Mouse (Mus musculus): ENCODE data around the gene Gm26661. TPM values are rescaled to one million over a fixed set of nuclear protein-coding genes. Genes with fewer than 3 reads are reported as not detected.

The Gm26661 gene
- total RNA-seq (2023), result not detected

DNA sequence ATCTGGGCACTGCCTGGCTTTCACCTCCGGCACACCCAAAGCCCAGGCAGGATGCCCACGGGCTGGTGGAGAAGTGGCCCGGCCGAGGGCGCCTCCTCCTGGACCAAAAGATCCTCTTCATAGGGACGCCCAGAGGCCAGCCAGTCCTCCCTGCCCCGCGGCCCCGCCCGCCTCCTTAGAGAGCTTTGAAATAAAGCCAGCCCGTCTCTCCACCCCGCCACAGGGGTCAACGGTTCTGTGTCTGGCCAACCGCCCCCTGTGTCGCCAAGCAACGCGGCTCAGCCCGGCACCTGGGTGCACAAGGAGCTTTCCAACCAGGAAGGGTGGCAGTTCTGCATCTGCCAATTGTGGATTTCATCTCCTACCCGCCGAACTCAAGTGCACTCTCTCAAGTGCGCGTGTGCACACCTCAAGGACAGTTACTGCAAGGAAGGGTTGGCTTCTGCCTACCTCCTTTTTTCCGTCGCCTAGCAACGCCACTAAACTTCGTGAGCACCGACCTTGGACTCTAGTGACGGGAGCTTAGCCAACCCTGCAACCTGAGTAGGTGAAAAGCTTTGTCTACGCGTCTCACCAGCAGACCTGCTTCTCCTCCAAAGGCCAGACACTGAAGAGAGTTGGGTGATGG is at the start of gene Gm26661:
Gm26661 (plus strand) TSS at position 56 of the 628 bp plus-strand sequence.

DNA sequence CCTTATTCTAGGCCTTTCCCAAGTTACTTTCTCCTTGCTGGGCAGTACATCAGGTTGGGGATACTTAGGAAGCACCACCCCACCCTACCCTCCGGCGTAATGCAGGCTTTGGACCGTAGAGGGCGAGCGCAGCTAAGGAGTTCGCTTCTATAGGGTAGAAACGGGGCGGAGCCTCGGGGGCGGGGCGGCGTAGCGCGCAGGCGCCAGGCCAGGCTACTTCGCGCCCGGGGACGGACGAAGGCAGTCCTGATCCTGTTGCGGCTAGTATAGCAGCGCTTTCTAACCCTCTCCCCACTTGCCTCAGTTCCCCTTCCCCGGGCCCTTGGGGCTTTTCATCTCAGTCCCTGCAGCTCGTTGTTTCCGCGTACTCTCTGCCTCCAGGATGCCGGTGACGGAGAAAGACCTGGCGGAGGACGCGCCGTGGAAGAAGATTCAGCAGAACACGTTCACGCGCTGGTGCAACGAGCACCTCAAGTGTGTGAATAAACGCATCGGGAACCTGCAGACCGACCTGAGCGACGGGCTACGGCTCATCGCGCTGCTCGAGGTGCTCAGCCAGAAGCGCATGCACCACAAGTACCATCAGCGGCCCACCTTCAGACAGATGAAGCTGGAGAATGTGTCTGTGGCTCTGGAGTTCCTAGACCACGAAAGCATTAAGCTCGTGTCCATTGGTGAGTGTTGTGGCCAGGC is 26.5 kb downstream of the Gm26661 start, which contains the start of gene Flnb:
Flnb (plus strand) TSS at position 188 of the 693 bp plus-strand sequence.

Other genes starting within 250 kb of the Gm26661 start
- gene Gm3558, start 223.0 kb upstream of the Gm26661 start, total RNA-seq (2023), result not detected
- gene Gm10338, start 196.0 kb upstream of the Gm26661 start, total RNA-seq (2023), result not detected
- gene Gm10128, start 147.6 kb upstream of the Gm26661 start, total RNA-seq (2023), result not detected
- gene Flnb, start 26.4 kb downstream of the Gm26661 start, total RNA-seq (2023), result 34.1 TPM
- gene Gm45521, start 165.7 kb downstream of the Gm26661 start, total RNA-seq (2023), result not detected
- gene Dnase1l3, start 203.0 kb downstream of the Gm26661 start, total RNA-seq (2023), result 6.6 TPM
- 10.3 TPM for gene Abhd6, start 211.3 kb downstream of the Gm26661 start, total RNA-seq (2023)

Data from CD4-positive naive resting alpha-beta T cell, adult 76 days (primary cell).